Mouse (Mus musculus): ENCODE measurements around the gene 1700019A02Rik. TPM values are rescaled to one million over a fixed set of nuclear protein-coding genes. Genes with fewer than 3 reads are reported as not detected.

1700019A02Rik gene
- polyA plus RNA-seq (2021; fragmentation: Nextera tagmentation) = not detected in 2 replicates
- long read RNA-seq, experiment 1 = 0 reads
- long read RNA-seq, experiment 2, partial matches to known transcripts = 0 of 1 reads
- long read RNA-seq, experiment 2, other reads (novel, unspliced or antisense) = 1 of 1 reads

DNA sequence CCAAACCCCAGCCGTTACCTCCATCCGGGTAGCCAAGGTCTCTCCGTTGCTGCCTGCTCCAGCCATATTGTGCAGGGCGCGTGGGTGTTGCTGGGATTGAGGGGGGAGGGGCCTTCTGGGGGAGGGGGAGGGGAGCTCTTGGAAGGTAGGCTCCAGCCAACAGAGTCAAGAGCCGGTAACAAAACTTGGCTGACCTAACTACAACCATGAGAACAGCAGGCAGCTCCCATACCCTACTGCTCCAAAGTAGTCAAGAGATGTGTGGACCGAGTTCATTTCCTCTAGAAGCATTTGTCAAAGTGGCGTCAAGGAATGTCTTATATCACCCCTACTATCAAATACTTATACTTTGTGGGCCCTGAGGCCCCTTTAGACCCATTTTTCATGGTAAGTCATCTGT, at the start of gene 1700019A02Rik:
Gene 1700019A02Rik, minus strand, starts transcription at position 101 of the 400 bp plus-strand sequence.

Other genes starting within 250 kb of the 1700019A02Rik start
- gene 1700019D03Rik, start 167.5 kb downstream of the 1700019A02Rik start, polyA plus RNA-seq (2021; fragmentation: Nextera tagmentation) = 23.3 and 25.7 TPM in 2 replicates
- 0.08 and 0.13 TPM in 2 replicates for gene Mstn, start 126.0 kb downstream of the 1700019A02Rik start, polyA plus RNA-seq (2021; fragmentation: Nextera tagmentation)
- gene Pms1, start 109.4 kb upstream of the 1700019A02Rik start, polyA plus RNA-seq (2021; fragmentation: Nextera tagmentation) = 4.6 and 6.2 TPM in 2 replicates
- 12.0 and 16.6 TPM in 2 replicates for gene Ormdl1, start 109.5 kb upstream of the 1700019A02Rik start, polyA plus RNA-seq (2021; fragmentation: Nextera tagmentation)
- gene Gm28778, start 109.5 kb upstream of the 1700019A02Rik start, polyA plus RNA-seq (2021; fragmentation: Nextera tagmentation) = 0.26 and 0.80 TPM in 2 replicates
- 17.4 and 18.7 TPM in 2 replicates for gene Osgepl1, start 126.0 kb upstream of the 1700019A02Rik start, polyA plus RNA-seq (2021; fragmentation: Nextera tagmentation)
- gene Asdurf, start 165.0 kb upstream of the 1700019A02Rik start, polyA plus RNA-seq (2021; fragmentation: Nextera tagmentation) = 1.6 TPM in 2 replicates
- 0.39 and 0.58 TPM in 2 replicates for gene Gm28551, start 165.0 kb upstream of the 1700019A02Rik start, polyA plus RNA-seq (2021; fragmentation: Nextera tagmentation)
- 23.5 and 23.6 TPM in 2 replicates for gene Asnsd1, start 165.1 kb upstream of the 1700019A02Rik start, polyA plus RNA-seq (2021; fragmentation: Nextera tagmentation)